20 mouse cellular contexts compared by ENCODE assay signal in the genomic region with DNA sequence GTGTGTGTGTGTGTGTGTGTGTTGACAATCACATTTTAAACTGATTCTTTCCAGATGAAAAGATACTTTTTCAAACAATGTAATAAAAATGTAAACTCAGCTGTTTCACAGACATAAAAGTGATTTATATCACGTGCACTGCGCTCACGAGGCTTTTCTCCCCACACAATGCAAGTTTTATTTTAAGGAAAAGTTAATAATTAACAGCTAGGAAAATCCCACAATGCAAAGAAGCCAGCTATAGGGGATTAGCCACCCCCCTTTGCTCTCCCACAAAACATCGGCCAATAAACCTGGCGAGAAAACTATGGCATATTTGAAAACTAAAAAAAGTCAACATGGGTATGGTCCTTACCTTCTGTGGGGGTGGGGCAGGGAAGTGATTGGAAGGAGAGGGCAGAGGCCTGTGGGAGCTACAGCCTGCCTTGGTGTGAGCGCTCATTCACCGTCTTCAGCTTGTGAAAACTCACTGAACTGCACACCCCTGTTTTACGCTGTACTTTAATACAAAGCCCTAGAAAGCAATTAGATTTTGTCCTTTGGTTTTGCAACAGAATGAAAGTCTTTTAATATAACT.
DNase-seq lines count a peak whose midpoint lies in the region; ATAC-seq and TF ChIP-seq lines count a peak whose summit lies in the region.
"Had no signal": no experiment of that assay in that cellular context is flagged by ENCODE, and none has a peak within 500 bp of the region (broad histone marks: within the 10 kb centered on the region; RNA-seq: fewer than 3 reads in every experiment).

No protein-coding gene starts in this region.

- peak; percentile 83 for ATAC-seq in kidney, embryonic 14.5 days (ENCODE audit: low FRiP score, low TSS enrichment)
- ATAC-seq in lung, embryonic 15.5 days (ENCODE audit: borderline replicate concordance, extremely low read depth, low FRiP score, low TSS enrichment), result peak; percentile 39; the same call in 1 of the 2 replicates
- ATAC-seq in limb, embryonic 14.5 days (ENCODE audit: low FRiP score, low read depth), result 0 out of 2 replicates have a peak, but pooled peaks have one; percentile 32
- ATAC-seq: forebrain, postnatal 0 days; inflammation-experienced regulatory T-cells, adult 6 months had no signal

- H3K27me3 ChIP-seq in kidney, embryonic 14.5 days (ENCODE audit: control insufficient read depth, insufficient read depth, low read length), result no peaks in the 10 kb centered on the region
- H3K27me3 ChIP-seq in lung, embryonic 15.5 days, result no peaks in the 10 kb centered on the region
- no peaks in the 10 kb centered on the region for H3K27me3 ChIP-seq in limb, embryonic 14.5 days (ENCODE audit: control insufficient read depth, insufficient read depth, low read length)
- H3K27me3 ChIP-seq: CH12.LX; embryonic facial prominence, embryonic 13.5 days had no signal

- H3K4me3 ChIP-seq in kidney, embryonic 14.5 days (ENCODE audit: low read length), result no peak overlapping the region
- H3K4me3 ChIP-seq in lung, embryonic 15.5 days, result no peak overlapping the region
- H3K4me3 ChIP-seq in limb, embryonic 14.5 days (replicated peaks; ENCODE audit: low read length), result no peak overlapping the region
- H3K4me3 ChIP-seq: embryonic facial prominence, embryonic 13.5 days; hindbrain, embryonic 13.5 days; left cerebral cortex, adult 2 months; midbrain, embryonic 10.5 days had no signal

- WGBS in kidney, embryonic 14.5 days, result 33% methylated on average over 8 of the region's 8 CpGs
- WGBS in lung, embryonic 15.5 days, result 55% methylated on average over 8 of the region's 8 CpGs
- 26% methylated on average over 8 of the region's 8 CpGs for WGBS in limb, embryonic 14.5 days

- no peak for DNase-seq in kidney, postnatal 14 days
- no peak for DNase-seq in lung, postnatal 4 days
- DNase-seq in limb, embryonic 14.5 days (ENCODE audit: low spot score), result no peak
- no peak for DNase-seq in heart, postnatal 10 days
- no peak for DNase-seq in urinary bladder, postnatal 4 days (ENCODE audit: low spot score in 2 of 2)
- DNase-seq: adrenal gland, postnatal 14 days; cerebellum, adult 9-11 months; forebrain, postnatal 0 days; gastrocnemius, postnatal 36 days; liver; retina, postnatal 1 day; thymus, postnatal 14 days had no signal

- no peaks in the 10 kb centered on the region for H3K9me3 ChIP-seq in kidney, embryonic 14.5 days (ENCODE audit: control insufficient read depth, low read length)
- H3K9me3 ChIP-seq in lung, embryonic 15.5 days, result no peaks in the 10 kb centered on the region
- no peaks in the 10 kb centered on the region for H3K9me3 ChIP-seq in limb, embryonic 14.5 days (ENCODE audit: control insufficient read depth, low read length)
- H3K9me3 ChIP-seq: embryonic facial prominence, embryonic 13.5 days; hindbrain, embryonic 13.5 days; midbrain, embryonic 10.5 days had no signal

- H3K27ac ChIP-seq in kidney, embryonic 14.5 days (ENCODE audit: low read depth, low read length), result no peak overlapping the region
- H3K27ac ChIP-seq in lung, embryonic 15.5 days, result no peak overlapping the region
- no peak overlapping the region for H3K27ac ChIP-seq in limb, embryonic 14.5 days (replicated peaks; ENCODE audit: low read depth, low read length)
- H3K27ac ChIP-seq: embryonic facial prominence, embryonic 13.5 days; hindbrain, embryonic 13.5 days; left cerebral cortex, adult 2 months had no signal

- no peak overlapping the region for H3K4me2 ChIP-seq in kidney, embryonic 14.5 days (replicated peaks; ENCODE audit: low read depth, low read length)
- H3K4me2 ChIP-seq in lung, embryonic 15.5 days, result no peak overlapping the region
- no peak overlapping the region for H3K4me2 ChIP-seq in limb, embryonic 14.5 days (replicated peaks; ENCODE audit: low read depth, low read length, severe bottlenecking)
- H3K4me2 ChIP-seq: embryonic facial prominence, embryonic 13.5 days; hindbrain, embryonic 13.5 days had no signal

- intact Hi-C loops in heart, postnatal 10 days (cut with DNase I), result no loop called here

- no peak overlapping the region for H3K9ac ChIP-seq in kidney, embryonic 14.5 days (ENCODE audit: low read depth, low read length)
- H3K9ac ChIP-seq in lung, embryonic 15.5 days, result no peak overlapping the region
- H3K9ac ChIP-seq in limb, embryonic 14.5 days (ENCODE audit: low read depth, low read length, severe bottlenecking), result no peak overlapping the region
- H3K9ac ChIP-seq: embryonic facial prominence, embryonic 13.5 days; forebrain, postnatal 0 days; hindbrain, embryonic 13.5 days had no signal

- no peak for TF ChIP-seq POLR2A in limb, embryonic 14.5 days (IDR thresholded peaks at IDR 0.05; ENCODE audit: borderline replicate concordance, extremely low read depth, insufficient read depth, insufficient read length)

- H3K36me3 ChIP-seq in kidney, embryonic 14.5 days (ENCODE audit: control insufficient read depth, insufficient read depth, low read length), result no peaks in the 10 kb centered on the region
- H3K36me3 ChIP-seq in lung, embryonic 15.5 days, result no peaks in the 10 kb centered on the region
- no peaks in the 10 kb centered on the region for H3K36me3 ChIP-seq in limb, embryonic 14.5 days (ENCODE audit: control insufficient read depth, insufficient read depth, low read length)
- H3K36me3 ChIP-seq: embryonic facial prominence, embryonic 13.5 days; hindbrain, embryonic 13.5 days; midbrain, embryonic 10.5 days had no signal

- peaks cover 3% of the 10 kb centered on the region; the same call in 1 of the 2 replicates for H3K4me1 ChIP-seq in kidney, embryonic 14.5 days (ENCODE audit: control insufficient read depth, insufficient read depth, low read length)
- 0 out of 2 replicates have a peak, but pooled peaks cover 9% of the 10 kb centered on the region for H3K4me1 ChIP-seq in lung, embryonic 15.5 days
- H3K4me1 ChIP-seq in limb, embryonic 14.5 days (ENCODE audit: control insufficient read depth, insufficient read depth, low read length), result peaks cover 39% of the 10 kb centered on the region

Comparison
In these comparisons a context has a peak if more than half of its experiments do, and no peak if none do; other contexts are left out.
1. ATAC-seq: peak in every context shown above with its lines; median percentile 83 in kidney, embryonic 14.5 days; 39 in lung, embryonic 15.5 days; 32 in limb, embryonic 14.5 days.